In the genomic region with DNA sequence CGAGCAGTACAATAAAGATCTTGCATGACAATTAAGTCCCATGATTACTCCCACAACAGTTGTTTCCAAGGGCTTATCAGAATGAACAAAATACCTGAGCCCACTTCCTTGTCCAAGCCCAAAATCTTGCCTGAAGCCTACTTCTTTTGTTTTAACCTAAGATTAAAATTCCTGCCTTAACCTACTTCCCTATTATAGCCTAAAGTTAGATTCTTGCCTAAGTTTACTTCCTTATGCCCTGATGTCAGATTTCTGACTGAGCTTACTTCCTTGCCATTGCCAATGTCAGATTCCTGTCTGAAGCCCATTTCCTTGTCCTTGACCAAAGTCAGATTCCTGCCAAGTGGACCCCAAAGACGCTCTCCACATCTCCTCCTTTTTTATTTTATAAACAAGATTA, we compare ENCODE assay signal across 19 mouse cellular contexts.
"Had no signal": no experiment of that assay in that cellular context is flagged by ENCODE, and none has a peak within 500 bp of the region (broad histone marks: within the 10 kb centered on the region; RNA-seq: fewer than 3 reads in every experiment).

No protein-coding gene starts in this region.

- H3K9ac ChIP-seq: lung, embryonic 14.5 days; midbrain, embryonic 12.5 days; neural tube, embryonic 13.5 days; neural tube, embryonic 15.5 days had no signal

- H3K9me3 ChIP-seq: midbrain, embryonic 10.5 days; midbrain, embryonic 12.5 days; neural tube, embryonic 13.5 days; neural tube, embryonic 15.5 days had no signal

- H3K4me2 ChIP-seq: lung, embryonic 14.5 days; midbrain, embryonic 12.5 days; neural tube, embryonic 13.5 days; neural tube, embryonic 15.5 days had no signal

- H3K36me3 ChIP-seq: midbrain, embryonic 10.5 days; midbrain, embryonic 12.5 days; neural tube, embryonic 13.5 days; neural tube, embryonic 15.5 days had no signal

- H3K4me1 ChIP-seq: midbrain, embryonic 10.5 days; midbrain, embryonic 12.5 days; neural tube, embryonic 13.5 days; neural tube, embryonic 15.5 days had no signal

- H3K27ac ChIP-seq: midbrain, embryonic 10.5 days; midbrain, embryonic 12.5 days; neural tube, embryonic 13.5 days; neural tube, embryonic 15.5 days had no signal

- H3K4me3 ChIP-seq: midbrain, embryonic 10.5 days; midbrain, embryonic 12.5 days; myocyte; neural tube, embryonic 13.5 days; neural tube, embryonic 15.5 days had no signal

- H3K27me3 ChIP-seq: midbrain, embryonic 12.5 days; neural tube, embryonic 13.5 days; neural tube, embryonic 15.5 days had no signal

- ATAC-seq: midbrain, embryonic 16.5 days had no signal

- DNase-seq: lung, adult 18-20 months; lung, embryonic 14.5 days; lung, postnatal 10 days; lung, postnatal 4 days; midbrain, embryonic 14.5 days; retina, postnatal 1 day; right cerebral cortex, adult 18-20 months; right cerebral cortex, postnatal 25 days; right cerebral cortex, postnatal 4 days; spleen, adult 18-20 months; thymus, adult 18-20 months; thymus, postnatal 14 days; thymus, postnatal 36 days had no signal
